Mouse (Mus musculus) limb, embryonic 14.5 days (tissue): ENCODE data around the gene Edc3. TPM values are rescaled to one million over a fixed set of nuclear protein-coding genes. Genes with fewer than 3 reads are reported as not detected.

Experiments
- ATAC-seq: fragments of 200-750 bp; cut with Nextera tagmentation; 2 replicates; pipeline ENCODE4 v1.8.0; 2017; ENCODE audit warnings: low read depth, moderate number of reproducible peaks, moderate TSS enrichment; ENCODE audit not compliant: low FRiP score
- DNase-seq: peaks from one replicate; pipeline ENCODE4 v3.0.0-alpha.2; 2015; ENCODE audit warnings: low spot score
- H3K27ac ChIP-seq: fragments of 300-500 bp; sonication (generic); replicated peaks from 2 replicates; pipeline ENCODE4 v1.5.1; 2014; ENCODE audit warnings: low read depth, mild to moderate bottlenecking, low read length, moderate library complexity, mixed read lengths
- H3K27me3 ChIP-seq: fragments of 300-500 bp; sonication (generic); 2 replicates; pipeline ENCODE4 v1.6.1; 2014; ENCODE audit warnings: low read length, mixed read lengths; ENCODE audit not compliant: control insufficient read depth, insufficient read depth
- H3K36me3 ChIP-seq: fragments of 300-500 bp; sonication (generic); 2 replicates; pipeline ENCODE4 v1.6.1; 2014; ENCODE audit warnings: mild to moderate bottlenecking, low read length, moderate library complexity, mixed read lengths; ENCODE audit not compliant: control insufficient read depth, insufficient read depth
- H3K4me1 ChIP-seq: fragments of 300-500 bp; sonication (generic); 2 replicates; pipeline ENCODE4 v1.6.1; 2014; ENCODE audit warnings: antibody characterized with exemption, low read length, mixed read lengths; ENCODE audit not compliant: control insufficient read depth, insufficient read depth
- H3K4me2 ChIP-seq: fragments of 300-500 bp; sonication (generic); replicated peaks from 2 replicates; pipeline ENCODE4 v1.6.1; 2014; ENCODE audit warnings: low read depth, mild to moderate bottlenecking, low read length, moderate library complexity; ENCODE audit not compliant: severe bottlenecking
- H3K4me3 ChIP-seq: fragments of 300-500 bp; sonication (generic); replicated peaks from 2 replicates; pipeline ENCODE4 v1.5.1; 2014; ENCODE audit warnings: low read length
- H3K9ac ChIP-seq: fragments of 300-500 bp; sonication (generic); 2 replicates; pipeline ENCODE4 v1.6.1; 2014; ENCODE audit warnings: mild to moderate bottlenecking, low read depth, low read length, moderate library complexity; ENCODE audit not compliant: severe bottlenecking
- H3K9me3 ChIP-seq: fragments of 300-500 bp; sonication (generic); 2 replicates; pipeline ENCODE4 v1.6.1; 2016; ENCODE audit warnings: low read length; ENCODE audit not compliant: control insufficient read depth
- POLR2A ChIP-seq: fragments of 200-500 bp; IDR thresholded peaks from 2 replicates; pipeline ENCODE4 v1.8.0; 2012; ENCODE audit warnings: inconsistent platforms, mild to moderate bottlenecking, moderate library complexity, borderline replicate concordance; ENCODE audit not compliant: insufficient read depth, insufficient read length; ENCODE audit errors: extremely low read depth
- WGBS: fragments of 180-500 bp; shearing (Covaris S2); extraction: QIAGEN DNeasy Blood & Tissue Kit; methylation state at CpG from one replicate; pipeline ENCODE4 v1.1.7; 2014; 5-methylcytosine and 5-hydroxymethylcytosine counted together
- polyA plus RNA-seq, 2 experiments: library from polyadenylated mRNA; depleted of rRNA in 1 of 2; stranded (reverse) in 1 of 2; unstranded in 1 of 2; fragments of >200 nt; fragmentation: Nextera tagmentation in 1 of 2; extraction: Ambion mirVana in 1 of 2; gene quantifications; 2 replicates each; pipeline versions ENCODE4 v1.2.1 to v1.2.3; 2012 to 2014

The Edc3 gene
- polyA plus RNA-seq, 2 experiments: 21.0 to 25.7 TPM

- peaks cover 41% of the 10 kb centered on the region for H3K36me3 ChIP-seq
- ATAC-seq: no peak
Observed at GRCm38 (mm10) chr9:57797456-57797855, 89.1 kb downstream of the Edc3 start.

GRCm38 (mm10) chr9:57798725-57799253, 90.4 kb downstream of the Edc3 start:
- Histone ChIP-seq H3K4me3 (no peak overlapping the region), H3K9ac (no peak overlapping the region), H3K27me3 (no peaks in the 10 kb centered on the region), H3K9me3 (no peaks in the 10 kb centered on the region), H3K4me1 (0 out of 2 replicates have a peak, but pooled peaks cover 4% of the 10 kb centered on the region), H3K36me3 (peaks cover 34% of the 10 kb centered on the region), H3K4me2 (no peak overlapping the region), H3K27ac (no peak overlapping the region)
- ATAC-seq: no peak
- 12% methylated on average over 10 of the region's 10 CpGs for WGBS
- no peak for TF ChIP-seq POLR2A
- DNase-seq: no peak

More at GRCm38 (mm10) chr9:57797456-57797855, 89.1 kb downstream of the Edc3 start:
- DNase-seq: no peak
- no peak for TF ChIP-seq POLR2A
- no peak overlapping the region for H3K27ac ChIP-seq
- H3K27me3 ChIP-seq: no peaks in the 10 kb centered on the region
- H3K4me2 ChIP-seq: no peak overlapping the region
- no peaks in the 10 kb centered on the region for H3K9me3 ChIP-seq
- WGBS: 91% methylated on average over 8 of the region's 8 CpGs
- 0 out of 2 replicates have a peak, but pooled peaks cover 4% of the 10 kb centered on the region for H3K4me1 ChIP-seq
- H3K9ac ChIP-seq: no peak overlapping the region
- no peak overlapping the region for H3K4me3 ChIP-seq

- TF ChIP-seq POLR2A: no peak
- peaks cover 24% of the 10 kb centered on the region for H3K36me3 ChIP-seq
- 78% methylated on average over 9 of the region's 9 CpGs for WGBS
Observed at GRCm38 (mm10) chr9:57800325-57800975, 92.1 kb downstream of the Edc3 start.

More at GRCm38 (mm10) chr9:57800325-57800975, 92.1 kb downstream of the Edc3 start:
- Histone ChIP-seq H3K27ac (no peak overlapping the region), H3K4me2 (no peak overlapping the region), H3K4me1 (0 out of 2 replicates have a peak, but pooled peaks cover 4% of the 10 kb centered on the region), H3K27me3 (no peaks in the 10 kb centered on the region), H3K9ac (no peak overlapping the region), H3K4me3 (no peak overlapping the region), H3K9me3 (no peaks in the 10 kb centered on the region)
- DNase-seq: no peak
- no peak for ATAC-seq

Other genes starting within 250 kb of the Edc3 start
- 33.8 and 45.3 TPM in 2 replicates for gene Scamp5, start 240.5 kb upstream of the Edc3 start, polyA plus RNA-seq (2012; rRNA removed)
- gene Scamp5, start 240.5 kb upstream of the Edc3 start, polyA plus RNA-seq (2014; fragmentation: Nextera tagmentation; extraction: Ambion mirVana): 10.0 and 12.5 TPM in 2 replicates
- gene Rpp25, start 204.5 kb upstream of the Edc3 start, polyA plus RNA-seq (2012; rRNA removed): 0.60 and 0.74 TPM in 2 replicates
- 0.94 and 1.5 TPM in 2 replicates for gene Rpp25, start 204.5 kb upstream of the Edc3 start, polyA plus RNA-seq (2014; fragmentation: Nextera tagmentation; extraction: Ambion mirVana)
- 168 and 174 TPM in 2 replicates for gene Cox5a, start 187.3 kb upstream of the Edc3 start, polyA plus RNA-seq (2012; rRNA removed)
- gene Cox5a, start 187.3 kb upstream of the Edc3 start, polyA plus RNA-seq (2014; fragmentation: Nextera tagmentation; extraction: Ambion mirVana): 436 and 466 TPM in 2 replicates
- gene Fam219b, start 171.0 kb upstream of the Edc3 start, polyA plus RNA-seq (2012; rRNA removed): 16.2 and 19.0 TPM in 2 replicates
- 25.2 and 27.0 TPM in 2 replicates for gene Fam219b, start 171.0 kb upstream of the Edc3 start, polyA plus RNA-seq (2014; fragmentation: Nextera tagmentation; extraction: Ambion mirVana)
- gene Mpi, start 155.8 kb upstream of the Edc3 start, polyA plus RNA-seq (2012; rRNA removed): 51.0 and 55.6 TPM in 2 replicates
- gene Mpi, start 155.8 kb upstream of the Edc3 start, polyA plus RNA-seq (2014; fragmentation: Nextera tagmentation; extraction: Ambion mirVana): 34.4 and 37.5 TPM in 2 replicates
- 75.3 and 99.2 TPM in 2 replicates for gene Scamp2, start 147.6 kb upstream of the Edc3 start, polyA plus RNA-seq (2012; rRNA removed)
- gene Scamp2, start 147.6 kb upstream of the Edc3 start, polyA plus RNA-seq (2014; fragmentation: Nextera tagmentation; extraction: Ambion mirVana): 81.7 and 82.5 TPM in 2 replicates
- 41.7 and 47.2 TPM in 2 replicates for gene Ulk3, start 119.1 kb upstream of the Edc3 start, polyA plus RNA-seq (2012; rRNA removed)
- 13.1 and 13.8 TPM in 2 replicates for gene Ulk3, start 119.1 kb upstream of the Edc3 start, polyA plus RNA-seq (2014; fragmentation: Nextera tagmentation; extraction: Ambion mirVana)
- 0.03 TPM in 1 of 2 replicates, not detected in the other for gene Cplx3, start 102.3 kb upstream of the Edc3 start, polyA plus RNA-seq (2012; rRNA removed)
- not detected in 2 replicates for gene Cplx3, start 102.3 kb upstream of the Edc3 start, polyA plus RNA-seq (2014; fragmentation: Nextera tagmentation; extraction: Ambion mirVana)
- 0.09 TPM in 1 of 2 replicates, not detected in the other for gene Lman1l, start 87.8 kb upstream of the Edc3 start, polyA plus RNA-seq (2012; rRNA removed)
- gene Lman1l, start 87.8 kb upstream of the Edc3 start, polyA plus RNA-seq (2014; fragmentation: Nextera tagmentation; extraction: Ambion mirVana): not detected in 2 replicates
- 88.5 and 91.4 TPM in 2 replicates for gene Csk, start 54.9 kb upstream of the Edc3 start, polyA plus RNA-seq (2012; rRNA removed)
- 28.1 and 29.7 TPM in 2 replicates for gene Csk, start 54.9 kb upstream of the Edc3 start, polyA plus RNA-seq (2014; fragmentation: Nextera tagmentation; extraction: Ambion mirVana)
- gene Cyp1a2, start 24.8 kb upstream of the Edc3 start, polyA plus RNA-seq (2012; rRNA removed): not detected in 2 replicates
- not detected in 2 replicates for gene Cyp1a2, start 24.8 kb upstream of the Edc3 start, polyA plus RNA-seq (2014; fragmentation: Nextera tagmentation; extraction: Ambion mirVana)
- 0.03 and 0.04 TPM in 2 replicates for gene Cyp1a1, start 20.6 kb upstream of the Edc3 start, polyA plus RNA-seq (2012; rRNA removed)
- not detected in 2 replicates for gene Cyp1a1, start 20.6 kb upstream of the Edc3 start, polyA plus RNA-seq (2014; fragmentation: Nextera tagmentation; extraction: Ambion mirVana)
- 133 and 146 TPM in 2 replicates for gene Clk3, start 57.3 kb downstream of the Edc3 start, polyA plus RNA-seq (2012; rRNA removed)
- gene Clk3, start 57.3 kb downstream of the Edc3 start, polyA plus RNA-seq (2014; fragmentation: Nextera tagmentation; extraction: Ambion mirVana): 56.1 and 76.3 TPM in 2 replicates
- gene Arid3b, start 128.3 kb downstream of the Edc3 start, polyA plus RNA-seq (2012; rRNA removed): 6.6 and 8.9 TPM in 2 replicates
- 2.9 and 6.3 TPM in 2 replicates for gene Arid3b, start 128.3 kb downstream of the Edc3 start, polyA plus RNA-seq (2014; fragmentation: Nextera tagmentation; extraction: Ambion mirVana)
- gene Ubl7, start 202.4 kb downstream of the Edc3 start, polyA plus RNA-seq (2012; rRNA removed): 76.7 and 112 TPM in 2 replicates
- 99.0 and 114 TPM in 2 replicates for gene Ubl7, start 202.4 kb downstream of the Edc3 start, polyA plus RNA-seq (2014; fragmentation: Nextera tagmentation; extraction: Ambion mirVana)
- 7.4 and 9.4 TPM in 2 replicates for gene Sema7a, start 231.6 kb downstream of the Edc3 start, polyA plus RNA-seq (2012; rRNA removed)
- 0.57 and 1.1 TPM in 2 replicates for gene Sema7a, start 231.6 kb downstream of the Edc3 start, polyA plus RNA-seq (2014; fragmentation: Nextera tagmentation; extraction: Ambion mirVana)